Mouse (Mus musculus): ENCODE results near the gene Bub1b. TPM values are rescaled to one million over a fixed set of nuclear protein-coding genes. Genes with fewer than 3 reads are reported as not detected.

Bub1b gene
- polyA plus RNA-seq, 1 experiment: 54.9 TPM

GRCm38 (mm10) chr2:118620608-118621007 lies 22.6 kb downstream of the Bub1b start:
- Histone ChIP-seq H3ac (ENCODE audit: control insufficient read depth, insufficient read length, low read depth) (no peak overlapping the region), H3K36me3 (ENCODE audit: control insufficient read depth, insufficient read depth) (peaks cover 78% of the 10 kb centered on the region), H3K4me3 (ENCODE audit: insufficient read depth, poor library complexity, severe bottlenecking) (no peak overlapping the region), H3K79me3 (ENCODE audit: low read depth) (no peaks in the 10 kb centered on the region), H3K79me2 (ENCODE audit: control insufficient read depth, insufficient read depth) (no peaks in the 10 kb centered on the region), H3K27me3 (ENCODE audit: control insufficient read depth, insufficient read depth, insufficient read length) (no peaks in the 10 kb centered on the region)
- no peak for TF ChIP-seq CEBPB (IDR thresholded peaks at IDR 0.05; ENCODE audit: low read depth)
- TF ChIP-seq CTCF (IDR thresholded peaks at IDR 0.05; ENCODE audit: control insufficient read depth, insufficient read depth, insufficient read length): no peak
- no peak for TF ChIP-seq MAX (IDR thresholded peaks at IDR 0.05)
- peak; percentile 12 for TF ChIP-seq MYOD1 (IDR thresholded peaks at IDR 0.05; ENCODE audit: control insufficient read depth, insufficient read length, low read depth)
- TF ChIP-seq USF1 (IDR thresholded peaks at IDR 0.05; ENCODE audit: low read depth): no peak
- TF ChIP-seq MYOG (IDR thresholded peaks at IDR 0.05; ENCODE audit: control insufficient read depth, extremely low read depth, insufficient read length): no peak
- TF ChIP-seq FOSL1 (IDR thresholded peaks at IDR 0.05; ENCODE audit: insufficient read depth, low read length, poor library complexity, severe bottlenecking): no peak

DNA sequence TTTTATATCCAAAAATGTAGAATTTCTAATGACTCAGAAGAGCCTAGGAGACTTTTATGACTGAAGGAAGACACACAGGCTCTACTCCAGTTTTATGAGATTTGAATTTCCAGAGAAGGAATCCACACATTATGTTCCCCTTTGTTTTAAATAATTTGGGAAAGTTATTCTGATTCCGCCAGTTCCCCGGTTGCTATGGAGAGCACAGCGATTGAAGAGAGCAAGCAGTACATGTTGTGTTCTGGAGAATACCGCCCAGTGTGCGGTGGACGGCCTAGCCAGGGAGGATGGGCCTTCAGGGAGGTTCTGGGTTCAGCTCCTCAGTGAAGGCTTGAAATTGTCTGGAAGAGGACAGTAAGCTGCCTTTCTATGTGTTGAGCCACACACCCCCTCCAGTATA lies 31.3 kb downstream of the Bub1b start:
- no peaks in the 10 kb centered on the region for H3K79me2 ChIP-seq (ENCODE audit: control insufficient read depth, insufficient read depth)
- no peaks in the 10 kb centered on the region for H3K27me3 ChIP-seq (ENCODE audit: control insufficient read depth, insufficient read depth, insufficient read length)
- TF ChIP-seq MYOG (IDR thresholded peaks at IDR 0.05; ENCODE audit: control insufficient read depth, extremely low read depth, insufficient read length) (no peak), USF1 (IDR thresholded peaks at IDR 0.05; ENCODE audit: low read depth) (no peak), MYOD1 (IDR thresholded peaks at IDR 0.05; ENCODE audit: control insufficient read depth, insufficient read length, low read depth) (no peak), CEBPB (IDR thresholded peaks at IDR 0.05; ENCODE audit: low read depth) (no peak), FOSL1 (IDR thresholded peaks at IDR 0.05; ENCODE audit: insufficient read depth, low read length, poor library complexity, severe bottlenecking) (no peak), MAX (IDR thresholded peaks at IDR 0.05) (no peak), CTCF (IDR thresholded peaks at IDR 0.05; ENCODE audit: control insufficient read depth, insufficient read depth, insufficient read length) (no peak)
- no peak overlapping the region for H3ac ChIP-seq (ENCODE audit: control insufficient read depth, insufficient read length, low read depth)
- H3K4me3 ChIP-seq (ENCODE audit: insufficient read depth, poor library complexity, severe bottlenecking): no peak overlapping the region
- H3K36me3 ChIP-seq (ENCODE audit: control insufficient read depth, insufficient read depth): peaks cover 84% of the 10 kb centered on the region
- H3K79me3 ChIP-seq (ENCODE audit: low read depth): no peaks in the 10 kb centered on the region

DNA sequence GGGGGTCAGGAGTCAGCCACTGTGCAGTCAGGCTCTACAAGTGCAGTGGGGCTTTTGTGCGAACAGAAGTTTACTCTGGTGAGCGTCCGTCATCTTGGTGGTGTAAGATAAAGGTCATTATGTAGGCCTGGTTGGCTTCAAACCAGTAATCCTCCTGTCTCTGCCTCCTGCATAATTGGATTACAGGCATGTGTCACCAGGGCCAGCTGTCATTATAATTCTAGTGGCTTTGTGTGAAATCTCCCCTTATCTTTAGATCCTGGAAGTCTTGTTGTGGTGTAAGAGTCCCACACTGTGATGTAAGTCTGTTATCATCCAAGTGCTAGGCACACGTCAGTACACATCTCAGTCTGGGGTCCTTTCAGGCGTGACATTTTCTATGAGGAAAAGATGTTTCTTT lies 35.4 kb downstream of the Bub1b start:
- TF ChIP-seq CEBPB (IDR thresholded peaks at IDR 0.05; ENCODE audit: low read depth) (no peak), MYOG (IDR thresholded peaks at IDR 0.05; ENCODE audit: control insufficient read depth, extremely low read depth, insufficient read length) (no peak), FOSL1 (IDR thresholded peaks at IDR 0.05; ENCODE audit: insufficient read depth, low read length, poor library complexity, severe bottlenecking) (no peak), MAX (IDR thresholded peaks at IDR 0.05) (no peak), CTCF (IDR thresholded peaks at IDR 0.05; ENCODE audit: control insufficient read depth, insufficient read depth, insufficient read length) (no peak), MYOD1 (IDR thresholded peaks at IDR 0.05; ENCODE audit: control insufficient read depth, insufficient read length, low read depth) (no peak), USF1 (IDR thresholded peaks at IDR 0.05; ENCODE audit: low read depth) (no peak)
- H3K27me3 ChIP-seq (ENCODE audit: control insufficient read depth, insufficient read depth, insufficient read length): no peaks in the 10 kb centered on the region
- peaks cover 80% of the 10 kb centered on the region for H3K36me3 ChIP-seq (ENCODE audit: control insufficient read depth, insufficient read depth)
- no peaks in the 10 kb centered on the region for H3K79me3 ChIP-seq (ENCODE audit: low read depth)
- no peak overlapping the region for H3K4me3 ChIP-seq (ENCODE audit: insufficient read depth, poor library complexity, severe bottlenecking)
- H3K79me2 ChIP-seq (ENCODE audit: control insufficient read depth, insufficient read depth): no peaks in the 10 kb centered on the region
- H3ac ChIP-seq (ENCODE audit: control insufficient read depth, insufficient read length, low read depth): no peak overlapping the region

- H3K4me3 ChIP-seq (ENCODE audit: insufficient read depth, poor library complexity, severe bottlenecking): no peak overlapping the region
- peaks cover 82% of the 10 kb centered on the region for H3K36me3 ChIP-seq (ENCODE audit: control insufficient read depth, insufficient read depth)
- no peaks in the 10 kb centered on the region for H3K79me2 ChIP-seq (ENCODE audit: control insufficient read depth, insufficient read depth)
- H3K79me3 ChIP-seq (ENCODE audit: low read depth): no peaks in the 10 kb centered on the region
- H3ac ChIP-seq (ENCODE audit: control insufficient read depth, insufficient read length, low read depth): no peak overlapping the region
- TF ChIP-seq MYOD1 (IDR thresholded peaks at IDR 0.05; ENCODE audit: control insufficient read depth, insufficient read length, low read depth) (no peak), CTCF (IDR thresholded peaks at IDR 0.05; ENCODE audit: control insufficient read depth, insufficient read depth, insufficient read length) (no peak), MYOG (IDR thresholded peaks at IDR 0.05; ENCODE audit: control insufficient read depth, extremely low read depth, insufficient read length) (no peak), FOSL1 (IDR thresholded peaks at IDR 0.05; ENCODE audit: insufficient read depth, low read length, poor library complexity, severe bottlenecking) (no peak), CEBPB (IDR thresholded peaks at IDR 0.05; ENCODE audit: low read depth) (no peak), MAX (IDR thresholded peaks at IDR 0.05) (no peak), USF1 (IDR thresholded peaks at IDR 0.05; ENCODE audit: low read depth) (no peak)
- H3K27me3 ChIP-seq (ENCODE audit: control insufficient read depth, insufficient read depth, insufficient read length): no peaks in the 10 kb centered on the region
Measured at GRCm38 (mm10) chr2:118637258-118637657, 39.2 kb downstream of the Bub1b start.

- Histone ChIP-seq H3K27me3 (ENCODE audit: control insufficient read depth, insufficient read depth, insufficient read length) (no peaks in the 10 kb centered on the region), H3ac (ENCODE audit: control insufficient read depth, insufficient read length, low read depth) (no peak overlapping the region), H3K36me3 (ENCODE audit: control insufficient read depth, insufficient read depth) (peaks cover 79% of the 10 kb centered on the region), H3K79me2 (ENCODE audit: control insufficient read depth, insufficient read depth) (no peaks in the 10 kb centered on the region), H3K79me3 (ENCODE audit: low read depth) (no peaks in the 10 kb centered on the region), H3K4me3 (ENCODE audit: insufficient read depth, poor library complexity, severe bottlenecking) (no peak overlapping the region)
- TF ChIP-seq CEBPB (IDR thresholded peaks at IDR 0.05; ENCODE audit: low read depth): no peak
- TF ChIP-seq CTCF (IDR thresholded peaks at IDR 0.05; ENCODE audit: control insufficient read depth, insufficient read depth, insufficient read length): peak; percentile 38
- no peak for TF ChIP-seq USF1 (IDR thresholded peaks at IDR 0.05; ENCODE audit: low read depth)
Measured at GRCm38 (mm10) chr2:118637888-118638526, 40.0 kb downstream of the Bub1b start.

- H3K36me3 ChIP-seq (ENCODE audit: control insufficient read depth, insufficient read depth): peaks cover 73% of the 10 kb centered on the region
- H3K79me2 ChIP-seq (ENCODE audit: control insufficient read depth, insufficient read depth): no peaks in the 10 kb centered on the region
- no peak overlapping the region for H3K4me3 ChIP-seq (ENCODE audit: insufficient read depth, poor library complexity, severe bottlenecking)
Measured at GRCm38 (mm10) chr2:118638686-118639085, 40.7 kb downstream of the Bub1b start.

More at GRCm38 (mm10) chr2:118638686-118639085, 40.7 kb downstream of the Bub1b start:
- TF ChIP-seq MYOD1 (IDR thresholded peaks at IDR 0.05; ENCODE audit: control insufficient read depth, insufficient read length, low read depth) (no peak), USF1 (IDR thresholded peaks at IDR 0.05; ENCODE audit: low read depth) (no peak)
- Histone ChIP-seq H3ac (ENCODE audit: control insufficient read depth, insufficient read length, low read depth) (no peak overlapping the region), H3K79me3 (ENCODE audit: low read depth) (no peaks in the 10 kb centered on the region), H3K27me3 (ENCODE audit: control insufficient read depth, insufficient read depth, insufficient read length) (no peaks in the 10 kb centered on the region)

All from C2C12 (cell line).